Mouse (Mus musculus): ENCODE measurements around the gene Mogat1. TPM values are rescaled to one million over a fixed set of nuclear protein-coding genes. Genes with fewer than 3 reads are reported as not detected.

Gene Mogat1
- polyA plus RNA-seq, 1 experiment from 2014 or later: not detected

DNA sequence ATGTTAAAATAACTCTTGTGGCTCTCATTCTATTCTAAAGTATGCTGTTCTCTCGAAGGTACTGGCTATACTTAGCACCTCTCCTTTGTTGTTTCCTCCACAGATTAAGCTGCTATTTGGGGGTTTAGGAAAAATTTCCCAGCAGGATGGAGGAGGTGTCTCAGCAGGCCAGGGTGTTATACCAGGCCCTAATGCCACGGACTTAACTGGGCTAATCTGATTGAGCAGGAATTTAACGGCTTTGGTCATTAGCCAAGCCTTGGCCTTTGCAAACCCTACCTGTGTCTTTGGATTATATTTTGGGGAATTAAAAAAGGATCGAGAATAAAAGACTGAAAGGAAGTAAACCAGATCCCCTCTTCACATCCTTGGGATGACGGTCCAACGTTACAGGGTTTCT is 56.6 kb downstream of the Mogat1 start:
- H3K27ac ChIP-seq: no peak overlapping the region
- H3K36me3 ChIP-seq (ENCODE audit: inconsistent target): no peaks in the 10 kb centered on the region
- H3K4me3 ChIP-seq (ENCODE audit: inconsistent target): no peak overlapping the region
- 79% methylated on average over 6 of the region's 6 CpGs for WGBS (ENCODE audit: missing documents)
- H3K79me2 ChIP-seq (ENCODE audit: inconsistent target): no peaks in the 10 kb centered on the region

GRCm38 (mm10) chr1:78567834-78568507 is 57.2 kb downstream of the Mogat1 start:
- Histone ChIP-seq H3K79me2 (ENCODE audit: inconsistent target) (no peaks in the 10 kb centered on the region), H3K36me3 (ENCODE audit: inconsistent target) (no peaks in the 10 kb centered on the region), H3K27ac (no peak overlapping the region), H3K4me3 (ENCODE audit: inconsistent target) (no peak overlapping the region)
- 68% methylated on average over 8 of the region's 8 CpGs for WGBS (ENCODE audit: missing documents)

DNA sequence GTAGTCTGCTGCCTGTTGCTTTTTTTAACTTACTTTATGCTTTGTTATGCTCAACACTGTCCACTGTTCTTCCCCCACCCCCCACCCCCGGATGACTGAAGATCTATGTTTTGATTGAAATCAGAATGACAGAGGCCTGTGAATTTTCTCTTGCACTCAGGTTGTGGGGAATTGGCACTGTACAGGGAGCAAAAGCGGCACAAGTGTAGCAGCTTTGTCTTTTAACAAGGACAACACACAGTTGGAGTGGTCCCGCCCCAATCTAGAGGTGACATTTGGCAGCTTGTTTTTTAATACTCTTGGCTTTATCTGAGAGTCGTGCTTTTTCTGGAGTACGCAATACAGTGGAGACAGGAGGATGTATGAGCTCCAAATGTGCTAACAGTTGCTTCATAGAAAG is 58.8 kb downstream of the Mogat1 start:
- Histone ChIP-seq H3K27ac (no peak overlapping the region), H3K36me3 (ENCODE audit: inconsistent target) (no peaks in the 10 kb centered on the region)
- WGBS (ENCODE audit: missing documents): 86% methylated on average over 5 of the region's 5 CpGs

GRCm38 (mm10) chr1:78585080-78585479 is 74.3 kb downstream of the Mogat1 start:
- Histone ChIP-seq H3K4me3 (ENCODE audit: inconsistent target) (no peak overlapping the region), H3K79me2 (ENCODE audit: inconsistent target) (no peaks in the 10 kb centered on the region), H3K27ac (no peak overlapping the region), H3K36me3 (ENCODE audit: inconsistent target) (no peaks in the 10 kb centered on the region)
- WGBS (ENCODE audit: missing documents): 68% methylated on average over 2 of the region's 2 CpGs

More for the DNA sequence above, 58.8 kb downstream of the Mogat1 start:
- H3K79me2 ChIP-seq (ENCODE audit: inconsistent target): no peaks in the 10 kb centered on the region
- no peak overlapping the region for H3K4me3 ChIP-seq (ENCODE audit: inconsistent target)

GRCm38 (mm10) chr1:78586986-78587385 is 76.2 kb downstream of the Mogat1 start:
- Histone ChIP-seq H3K79me2 (ENCODE audit: inconsistent target) (no peaks in the 10 kb centered on the region), H3K27ac (no peak overlapping the region), H3K4me3 (ENCODE audit: inconsistent target) (no peak overlapping the region), H3K36me3 (ENCODE audit: inconsistent target) (no peaks in the 10 kb centered on the region)
- WGBS (ENCODE audit: missing documents): 58% methylated on average over 4 of the region's 4 CpGs

Other genes starting within 250 kb of the Mogat1 start
- not detected in 3 replicates for gene Sgpp2, start 200.6 kb upstream of the Mogat1 start, polyA plus RNA-seq (2018)
- gene Farsb, start 22.1 kb upstream of the Mogat1 start, polyA plus RNA-seq (2018): 50.9 to 101 TPM (median 89.1 TPM) in 3 replicates
- not detected in 3 replicates for gene BC035947, start 1.2 kb downstream of the Mogat1 start, polyA plus RNA-seq (2018)
- gene Acsl3, start 146.8 kb downstream of the Mogat1 start, polyA plus RNA-seq (2018): 18.9 to 64.8 TPM (median 22.2 TPM) in 3 replicates
- gene Utp14b, start 147.0 kb downstream of the Mogat1 start, polyA plus RNA-seq (2018): 3.4 to 6.5 TPM (median 5.8 TPM) in 3 replicates

Data from macrophage (primary cell).